Mouse (Mus musculus) thymus, postnatal 0 days (tissue): ENCODE measurements at regions not wholly inside any gene's neighbourhood (a gene's known extent, or its start where the extent isn't known, plus 50 kb on each side); places are given as distances from the start of the nearest gene placed in this dataset.
"Not testable (repeated sequence)": the region's sequence is repeated elsewhere in the genome, so short reads cannot be mapped to it uniquely, and the experiment has no call there.

Source experiments
- DNase-seq: peaks from one replicate; pipeline ENCODE4 v3.0.0-alpha.2; 2015; ENCODE audit warnings: low spot score

- DNase-seq = no peak
These were observed 232.7 kb downstream of the Diras2 start for GRCm38 (mm10) chr13:52298362-52298761.

- not testable (repeated sequence) for DNase-seq
These were observed 225.8 kb downstream of the Diras2 start for GRCm38 (mm10) chr13:52305328-52305727.

- no peak for DNase-seq
These were observed 224.2 kb downstream of the Diras2 start for GRCm38 (mm10) chr13:52306783-52307440.

GRCm38 (mm10) chr13:52310954-52311353, 220.1 kb downstream of the Diras2 start:
- DNase-seq = no peak

- DNase-seq = no peak
These were observed 212.8 kb downstream of the Diras2 start for GRCm38 (mm10) chr13:52318276-52318675.

GRCm38 (mm10) chr13:52323691-52324090, 207.4 kb downstream of the Diras2 start:
- DNase-seq = no peak

- DNase-seq = not testable (repeated sequence)
These were observed 206.7 kb downstream of the Diras2 start for GRCm38 (mm10) chr13:52324378-52324777.

- DNase-seq = not testable (repeated sequence)
These were observed 205.4 kb downstream of the Diras2 start for GRCm38 (mm10) chr13:52325647-52326046.

- no peak for DNase-seq
These were observed 203.3 kb downstream of the Diras2 start for GRCm38 (mm10) chr13:52327734-52328133.

GRCm38 (mm10) chr13:52328766-52329165, 202.3 kb downstream of the Diras2 start:
- no peak for DNase-seq

GRCm38 (mm10) chr13:52331068-52331467, 200.0 kb downstream of the Diras2 start:
- DNase-seq = peak; percentile 59

- peak; percentile 32 for DNase-seq
These were observed 196.1 kb downstream of the Diras2 start for GRCm38 (mm10) chr13:52334962-52335361.

GRCm38 (mm10) chr13:52337936-52338335, 193.1 kb downstream of the Diras2 start:
- peak; percentile 45 for DNase-seq

- no peak for DNase-seq
These were observed 191.9 kb downstream of the Diras2 start for GRCm38 (mm10) chr13:52339156-52339555.

GRCm38 (mm10) chr13:52341981-52342380, 189.1 kb downstream of the Diras2 start:
- peak; percentile 76 for DNase-seq

- DNase-seq = no peak
These were observed 186.7 kb downstream of the Diras2 start for GRCm38 (mm10) chr13:52344383-52344782.

GRCm38 (mm10) chr13:52344853-52345252, 186.2 kb downstream of the Diras2 start:
- DNase-seq = no peak

GRCm38 (mm10) chr13:52345375-52346026, 185.6 kb downstream of the Diras2 start:
- no peak for DNase-seq

GRCm38 (mm10) chr13:52346027-52346375, 185.1 kb downstream of the Diras2 start:
- DNase-seq = no peak

GRCm38 (mm10) chr13:52347631-52348030, 183.4 kb downstream of the Diras2 start:
- DNase-seq = no peak

GRCm38 (mm10) chr13:52349606-52350005, 181.5 kb downstream of the Diras2 start:
- DNase-seq = no peak

- peak; percentile 40 for DNase-seq
These were observed 178.5 kb downstream of the Diras2 start for GRCm38 (mm10) chr13:52352576-52352975.

- no peak for DNase-seq
These were observed 177.6 kb downstream of the Diras2 start for GRCm38 (mm10) chr13:52353437-52353836.
